Mouse (Mus musculus) lung, postnatal 4 days (tissue): ENCODE data around the gene Dytn.
A peak's percentile ranks its signal among the peaks of the same experiment; 100 is the strongest.
"Not testable (repeated sequence)": the region's sequence is repeated elsewhere in the genome, so short reads cannot be mapped to it uniquely, and the experiment has no call there.

Experiments used
- DNase-seq, 2 experiments: peaks; one replicate each; pipeline ENCODE4 v3.0.0; 2021

The Dytn gene

GRCm38 (mm10) chr1:63686827-63687226 is at the start of gene Dytn:
Dytn (minus strand) TSS chr1:63686927.
- no peak for DNase-seq

GRCm38 (mm10) chr1:63730240-63730771 is 43.6 kb upstream of the Dytn start, which contains the start of the genes Mdh1b and Fastkd2:
Mdh1b (minus strand) TSS chr1:63730318.
Fastkd2 (plus strand) TSS chr1:63730614.
- peak; percentile 88 to 92 for DNase-seq

GRCm38 (mm10) chr1:63729796-63730195 is 43.1 kb upstream of the Dytn start:
- DNase-seq = peak in 1 of 2 experiments; percentile 4

GRCm38 (mm10) chr1:63720161-63720560 is 33.4 kb upstream of the Dytn start:
- no peak for DNase-seq

- DNase-seq = no peak
Observed at GRCm38 (mm10) chr1:63708876-63709275, 22.1 kb upstream of the Dytn start.

- DNase-seq = no peak
Observed at GRCm38 (mm10) chr1:63705733-63706132, 19.0 kb upstream of the Dytn start.

GRCm38 (mm10) chr1:63696861-63697260 is 10.1 kb upstream of the Dytn start:
- no peak for DNase-seq

GRCm38 (mm10) chr1:63675975-63676374 is 10.8 kb downstream of the Dytn start:
- DNase-seq = no peak

GRCm38 (mm10) chr1:63668852-63669160 is 17.9 kb downstream of the Dytn start:
- no peak for DNase-seq

- no peak for DNase-seq
Observed at GRCm38 (mm10) chr1:63667949-63668851, 18.5 kb downstream of the Dytn start.

- DNase-seq = no peak
Observed at GRCm38 (mm10) chr1:63667201-63667948, 19.4 kb downstream of the Dytn start.

- no peak for DNase-seq
Observed at GRCm38 (mm10) chr1:63666089-63666488, 20.6 kb downstream of the Dytn start.

- peak in 1 of 2 experiments; percentile 24 for DNase-seq
Observed at GRCm38 (mm10) chr1:63659591-63659990, 27.1 kb downstream of the Dytn start.

- DNase-seq = peak; percentile 26 to 67
Observed at GRCm38 (mm10) chr1:63658016-63658415, 28.7 kb downstream of the Dytn start.

- no peak for DNase-seq
Observed at GRCm38 (mm10) chr1:63639921-63640320, 46.8 kb downstream of the Dytn start.

GRCm38 (mm10) chr1:63630390-63630789 is 56.3 kb downstream of the Dytn start:
- not testable (repeated sequence) for DNase-seq

GRCm38 (mm10) chr1:63628211-63628610 is 58.5 kb downstream of the Dytn start:
- DNase-seq = no peak

- DNase-seq = no peak
Observed at GRCm38 (mm10) chr1:63615668-63616067, 71.1 kb downstream of the Dytn start, which contains the start of gene Gm39653. Gm39653 (plus strand) TSS chr1:63615968.

GRCm38 (mm10) chr1:63614594-63614993 is 72.1 kb downstream of the Dytn start:
- peak; percentile 28 to 42 for DNase-seq

- no peak for DNase-seq
Observed at GRCm38 (mm10) chr1:63609613-63610012, 77.1 kb downstream of the Dytn start.

- no peak for DNase-seq
Observed at GRCm38 (mm10) chr1:63603870-63604500, 82.7 kb downstream of the Dytn start.

GRCm38 (mm10) chr1:63586869-63587268 is 99.9 kb downstream of the Dytn start:
- no peak for DNase-seq

GRCm38 (mm10) chr1:63579153-63579552 is 107.6 kb downstream of the Dytn start:
- no peak for DNase-seq
